Mouse (Mus musculus): ENCODE results near the gene Mta1.

DNA sequence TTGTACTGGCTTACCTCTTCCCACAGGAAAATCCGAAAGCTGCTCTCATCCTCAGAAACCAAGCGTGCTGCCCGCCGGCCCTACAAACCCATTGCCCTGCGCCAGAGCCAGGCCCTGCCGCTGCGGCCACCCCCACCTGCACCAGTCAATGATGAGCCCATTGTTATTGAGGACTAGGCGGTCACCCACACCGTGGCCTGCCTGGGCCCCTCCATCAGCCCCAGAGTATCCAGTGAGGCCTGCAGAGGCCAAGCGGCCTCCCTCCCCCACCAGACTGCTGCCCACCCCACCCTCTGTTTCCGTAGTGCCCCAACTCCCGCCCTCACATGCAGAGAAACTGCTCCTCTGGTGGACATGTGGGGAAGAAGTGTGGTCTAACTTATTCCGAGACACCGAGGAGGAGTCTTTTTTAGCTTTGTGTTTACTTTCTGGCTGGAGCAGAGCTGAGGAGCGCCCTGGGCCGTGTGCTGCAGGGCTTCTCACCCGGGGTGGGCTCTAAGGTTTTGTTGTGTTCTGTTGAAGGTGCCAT lies 38.5 kb downstream of the Mta1 start:
- no peak for TF ChIP-seq MAX (IDR thresholded peaks at IDR 0.05; ENCODE audit: low read depth)
- TF ChIP-seq POLR2A (IDR thresholded peaks at IDR 0.05; ENCODE audit: insufficient read length, low read depth): no peak
